Mouse (Mus musculus) embryonic facial prominence, embryonic 10.5 days (tissue): ENCODE results near the gene Tanc2. TPM values are rescaled to one million over a fixed set of nuclear protein-coding genes. Genes with fewer than 3 reads are reported as not detected.

Experiments
- DNase-seq: peaks from one replicate; pipeline ENCODE4 v3.0.0-alpha.2; 2017; ENCODE audit warnings: low spot score
- H3K27ac ChIP-seq: fragments of 300-500 bp; sonication (generic); replicated peaks from 2 replicates; pipeline ENCODE4 v1.5.1; 2016; ENCODE audit warnings: mild to moderate bottlenecking
- H3K27me3 ChIP-seq: fragments of 300-500 bp; sonication (generic); replicated peaks from 2 replicates; pipeline ENCODE4 v1.6.1; 2016; ENCODE audit warnings: low read depth, mild to moderate bottlenecking; ENCODE audit not compliant: poor library complexity, severe bottlenecking
- H3K36me3 ChIP-seq: fragments of 300-500 bp; sonication (generic); replicated peaks from 2 replicates; pipeline ENCODE4 v1.6.1; 2016; ENCODE audit warnings: mild to moderate bottlenecking, moderate library complexity
- H3K4me1 ChIP-seq: fragments of 300-500 bp; sonication (generic); 2 replicates; pipeline ENCODE4 v1.6.1; 2016
- H3K4me3 ChIP-seq: fragments of 300-500 bp; sonication (generic); 2 replicates; pipeline ENCODE4 v1.5.1; 2016; ENCODE audit warnings: mild to moderate bottlenecking, moderate library complexity
- H3K9me3 ChIP-seq: fragments of 300-500 bp; sonication (generic); 2 replicates; pipeline ENCODE4 v1.6.1; 2016; ENCODE audit warnings: mild to moderate bottlenecking
- WGBS: fragments of 180-500 bp; shearing (Covaris S2); methylation state at CpG from one replicate; pipeline ENCODE4 v1.1.7; 2016; 5-methylcytosine and 5-hydroxymethylcytosine counted together
- polyA plus RNA-seq: library from polyadenylated mRNA; unstranded; fragments of >200 nt; fragmentation: Nextera tagmentation; extraction: Ambion mirVana; gene quantifications from 2 replicates; pipeline ENCODE4 v1.2.1, GENCODE M21; 2016

Gene Tanc2
- polyA plus RNA-seq, 1 experiment from 2014 or later: 10.0 TPM

DNA sequence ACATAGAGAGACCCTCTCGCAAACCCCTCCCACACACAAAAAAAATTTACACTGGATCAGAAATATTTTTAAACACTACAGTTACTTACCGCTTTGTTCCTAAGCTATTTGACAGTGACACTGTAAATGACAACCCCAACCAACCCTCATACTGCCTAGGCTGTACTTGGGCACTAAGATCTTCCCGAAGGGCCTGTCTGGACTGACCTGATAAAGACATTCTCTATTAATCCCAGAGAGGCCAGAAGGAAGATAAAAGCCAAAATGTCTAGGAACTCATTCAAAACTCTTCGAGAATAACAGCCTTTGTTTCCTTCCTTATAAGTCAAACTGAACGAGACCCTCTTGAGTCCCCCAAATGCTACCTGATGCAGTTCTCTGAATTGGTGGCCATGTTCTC, 331.5 kb downstream of the Tanc2 start:
- H3K4me3 ChIP-seq: no peak overlapping the region
- no peaks in the 10 kb centered on the region for H3K4me1 ChIP-seq
- DNase-seq: no peak
- WGBS: 92% methylated on average over 5 of the region's 5 CpGs
- H3K36me3 ChIP-seq: peaks cover 50% of the 10 kb centered on the region
- no peaks in the 10 kb centered on the region for H3K27me3 ChIP-seq
- H3K9me3 ChIP-seq: no peaks in the 10 kb centered on the region
- H3K27ac ChIP-seq: no peak overlapping the region

DNA sequence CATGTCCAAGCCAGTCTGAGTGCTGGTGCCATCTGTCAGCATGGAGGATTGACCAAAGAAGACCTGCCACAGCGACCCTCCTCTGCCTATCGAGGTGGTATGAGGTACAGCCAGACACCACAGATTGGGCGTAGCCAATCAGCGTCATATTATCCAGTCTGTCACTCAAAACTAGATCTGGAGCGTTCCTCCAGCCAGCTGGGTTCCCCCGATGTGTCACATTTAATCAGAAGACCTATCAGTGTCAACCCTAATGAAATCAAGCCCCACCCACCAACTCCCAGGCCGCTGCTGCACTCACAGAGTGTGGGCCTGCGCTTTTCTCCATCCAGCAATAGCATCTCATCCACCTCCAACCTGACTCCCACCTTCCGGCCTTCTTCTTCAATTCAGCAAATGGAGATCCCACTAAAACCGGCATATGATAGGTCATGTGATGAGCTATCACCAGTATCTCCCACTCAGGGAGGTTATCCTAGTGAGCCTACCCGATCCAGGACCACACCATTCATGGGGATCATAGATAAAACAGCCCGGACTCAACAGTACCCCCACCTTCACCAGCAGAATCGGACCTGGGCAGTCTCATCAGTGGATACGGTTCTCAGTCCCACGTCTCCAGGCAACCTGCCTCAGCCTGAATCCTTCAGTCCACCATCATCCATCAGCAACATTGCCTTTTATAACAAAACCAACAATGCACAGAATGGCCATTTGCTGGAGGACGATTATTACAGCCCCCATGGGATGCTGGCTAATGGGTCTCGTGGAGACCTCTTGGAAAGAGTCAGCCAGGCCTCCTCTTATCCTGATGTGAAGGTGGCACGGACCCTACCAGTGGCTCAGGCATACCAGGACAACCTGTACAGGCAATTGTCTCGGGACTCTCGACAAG, 333.2 kb downstream of the Tanc2 start:
- no peak overlapping the region for H3K4me3 ChIP-seq
- peaks cover 41% of the 10 kb centered on the region for H3K36me3 ChIP-seq
- 90% methylated on average over 20 of the region's 20 CpGs for WGBS
- DNase-seq: no peak
- no peak overlapping the region for H3K27ac ChIP-seq
- no peaks in the 10 kb centered on the region for H3K9me3 ChIP-seq
- peaks cover 6% of the 10 kb centered on the region for H3K4me1 ChIP-seq
- 0 out of 2 replicates have a peak, but pooled peaks cover 4% of the 10 kb centered on the region for H3K27me3 ChIP-seq

DNA sequence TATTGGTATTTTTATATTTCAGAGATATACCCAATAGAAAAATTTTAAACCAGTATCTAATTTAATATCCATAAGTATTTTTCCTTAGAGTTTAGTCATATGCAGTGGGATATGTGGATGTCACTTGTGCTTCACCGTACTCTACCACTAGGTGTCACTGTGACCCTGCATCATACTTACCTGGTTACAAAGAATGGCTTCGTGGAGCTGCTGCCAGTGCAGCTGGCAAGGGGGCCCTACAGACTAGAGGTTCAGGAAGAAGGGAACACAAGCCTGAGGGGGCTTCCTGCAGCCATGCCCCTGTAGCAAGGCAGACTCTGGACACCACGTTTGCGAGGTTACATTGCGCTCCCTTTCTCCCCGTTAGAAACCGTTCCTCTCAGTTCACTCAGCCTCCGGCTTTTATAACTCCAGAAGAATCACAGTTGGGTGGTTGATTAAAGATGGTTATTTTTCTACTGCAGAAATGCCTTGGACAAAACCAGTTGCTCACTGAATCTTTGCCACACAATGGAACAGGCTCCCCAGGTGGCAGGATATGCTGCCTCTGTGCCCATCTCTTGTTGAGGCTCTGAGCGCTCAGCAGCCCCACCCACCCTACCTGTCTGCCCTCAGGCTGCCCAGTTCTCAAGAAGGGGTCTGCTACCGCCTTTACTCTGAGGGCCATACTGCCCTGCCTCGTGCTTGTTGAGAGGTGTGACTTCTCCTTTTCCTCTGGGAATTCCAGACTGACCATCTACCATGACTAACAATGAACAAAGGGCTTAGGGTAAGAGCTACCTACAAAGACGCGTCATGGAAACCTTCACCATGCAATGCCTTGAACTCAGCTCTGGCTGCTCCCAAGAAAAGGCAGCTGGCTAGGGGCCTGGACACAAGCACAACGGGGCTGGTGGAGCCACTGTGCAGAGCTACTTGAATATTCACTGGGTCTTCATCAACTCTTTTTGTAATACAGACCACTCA, 337.6 kb downstream of the Tanc2 start:
- 54% methylated on average over 14 of the region's 14 CpGs for WGBS
- H3K27ac ChIP-seq: no peak overlapping the region
- peaks cover 6% of the 10 kb centered on the region for H3K4me1 ChIP-seq
- H3K27me3 ChIP-seq: 0 out of 2 replicates have a peak, but pooled peaks cover 4% of the 10 kb centered on the region
- peaks cover 12% of the 10 kb centered on the region for H3K36me3 ChIP-seq
- no peaks in the 10 kb centered on the region for H3K9me3 ChIP-seq
- DNase-seq: peak; percentile 76
- H3K4me3 ChIP-seq: no peak overlapping the region

DNA sequence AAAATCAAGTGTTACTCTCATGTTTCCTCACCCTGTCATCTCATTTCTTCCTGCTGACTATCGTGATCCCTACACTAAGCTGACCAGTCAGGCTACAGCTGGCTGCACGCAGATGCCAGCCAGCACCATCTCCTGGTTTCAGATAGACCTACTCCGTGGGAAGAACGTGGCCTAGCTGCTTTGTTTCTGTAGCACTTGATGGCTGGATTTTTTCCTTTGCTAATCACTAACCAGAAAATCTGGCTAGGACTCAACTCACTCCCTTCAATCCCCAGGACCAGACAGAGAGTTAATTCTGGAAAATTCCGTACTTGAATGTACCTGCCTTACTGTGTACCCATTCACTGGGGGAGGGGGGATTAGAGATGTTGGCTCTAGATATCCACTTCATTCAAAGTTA, 338.4 kb downstream of the Tanc2 start:
- WGBS: 72% methylated on average over 5 of the region's 5 CpGs

DNA sequence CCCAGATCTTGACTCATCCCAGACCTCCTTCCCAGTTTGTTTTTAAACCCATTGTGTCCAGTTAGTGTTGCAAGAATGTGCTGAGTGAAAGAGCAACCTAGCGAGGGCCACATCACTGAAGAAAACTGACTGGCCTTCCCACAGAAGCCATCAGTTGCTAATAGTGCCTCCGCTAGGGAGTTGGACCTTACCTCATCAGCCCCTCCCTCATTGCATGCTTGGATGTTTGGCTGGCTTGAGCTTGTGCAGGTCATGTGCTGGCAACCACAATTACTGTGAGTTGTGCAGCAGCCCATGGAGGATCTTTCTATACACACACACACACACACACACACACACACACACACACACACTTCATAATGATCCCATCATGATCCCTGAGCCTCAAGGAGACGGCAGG, 341.6 kb downstream of the Tanc2 start:
- 85% methylated on average over 3 of the region's 3 CpGs for WGBS
- no peak for DNase-seq

More for the DNA sequence above, 338.4 kb downstream of the Tanc2 start:
- peak; percentile 2 for DNase-seq
- peaks cover 6% of the 10 kb centered on the region for H3K4me1 ChIP-seq
- no peaks in the 10 kb centered on the region for H3K9me3 ChIP-seq
- 0 out of 2 replicates have a peak, but pooled peaks cover 4% of the 10 kb centered on the region for H3K27me3 ChIP-seq
- peaks cover 4% of the 10 kb centered on the region for H3K36me3 ChIP-seq
- no peak overlapping the region for H3K4me3 ChIP-seq
- no peak overlapping the region for H3K27ac ChIP-seq

DNA sequence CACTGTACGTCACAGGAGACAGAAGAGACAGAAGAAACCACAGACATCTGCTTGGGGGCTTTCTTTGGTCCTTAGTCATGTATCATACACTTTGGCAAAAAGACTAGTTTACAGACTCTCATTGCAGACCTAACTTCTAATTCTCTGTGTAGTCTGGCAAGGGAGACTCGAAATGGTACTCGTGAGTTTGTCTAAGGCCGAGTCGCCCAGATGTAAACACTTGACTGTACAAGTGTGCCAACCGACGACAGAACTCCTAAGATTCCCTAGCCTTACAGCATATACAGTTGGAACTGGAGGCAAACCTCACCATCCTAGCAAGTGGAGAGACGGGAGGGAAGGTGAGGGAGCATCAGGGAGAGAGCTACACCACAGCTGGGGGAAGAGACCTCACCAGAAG, 344.0 kb downstream of the Tanc2 start:
- Histone ChIP-seq H3K36me3 (no peaks in the 10 kb centered on the region), H3K4me3 (no peak overlapping the region), H3K9me3 (no peaks in the 10 kb centered on the region), H3K4me1 (peaks cover 15% of the 10 kb centered on the region), H3K27ac (no peak overlapping the region), H3K27me3 (0 out of 2 replicates have a peak, but pooled peaks cover 6% of the 10 kb centered on the region)
- DNase-seq: no peak
- 86% methylated on average over 8 of the region's 8 CpGs for WGBS

More for the DNA sequence above, 341.6 kb downstream of the Tanc2 start:
- Histone ChIP-seq H3K4me1 (peaks cover 19% of the 10 kb centered on the region), H3K9me3 (no peaks in the 10 kb centered on the region), H3K27ac (no peak overlapping the region), H3K27me3 (0 out of 2 replicates have a peak, but pooled peaks cover 4% of the 10 kb centered on the region), H3K4me3 (no peak overlapping the region), H3K36me3 (no peaks in the 10 kb centered on the region)

- H3K4me3 ChIP-seq: no peak overlapping the region
- H3K27ac ChIP-seq: peak overlapping the region; percentile 26
- H3K36me3 ChIP-seq: no peaks in the 10 kb centered on the region
- no peak for DNase-seq
- 77% methylated on average over 5 of the region's 5 CpGs for WGBS
- peaks cover 17% of the 10 kb centered on the region for H3K4me1 ChIP-seq
- no peaks in the 10 kb centered on the region for H3K9me3 ChIP-seq
- 0 out of 2 replicates have a peak, but pooled peaks cover 7% of the 10 kb centered on the region for H3K27me3 ChIP-seq
Observed at GRCm38 (mm10) chr11:105934303-105934711, 344.5 kb downstream of the Tanc2 start.

DNA sequence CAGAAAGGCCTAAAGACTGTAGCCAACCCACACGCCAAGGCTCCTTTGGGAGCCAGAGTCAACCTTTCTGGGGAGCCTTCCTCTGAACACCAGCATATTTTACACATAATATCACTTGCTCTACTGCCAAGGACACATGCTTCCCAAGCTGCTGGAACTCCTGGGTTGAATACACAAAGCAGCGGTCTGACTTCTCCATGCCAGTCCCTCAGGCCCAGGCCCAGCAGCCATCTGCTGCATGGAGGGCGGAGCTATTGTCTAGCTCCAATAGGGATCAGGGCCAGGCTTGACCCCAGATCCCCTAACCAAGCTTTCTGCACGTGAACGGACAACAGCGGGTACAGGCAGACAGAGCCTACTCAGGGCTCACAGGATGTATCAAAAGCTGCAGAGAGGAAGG, 345.0 kb downstream of the Tanc2 start:
- Histone ChIP-seq H3K4me3 (no peak overlapping the region), H3K4me1 (peaks cover 18% of the 10 kb centered on the region), H3K36me3 (no peaks in the 10 kb centered on the region), H3K27ac (peak overlapping the region; percentile 26), H3K27me3 (peaks cover 11% of the 10 kb centered on the region; the same call in 1 of the 2 replicates), H3K9me3 (no peaks in the 10 kb centered on the region)
- WGBS: 49% methylated on average over 6 of the region's 6 CpGs
- peak; percentile 41 for DNase-seq

DNA sequence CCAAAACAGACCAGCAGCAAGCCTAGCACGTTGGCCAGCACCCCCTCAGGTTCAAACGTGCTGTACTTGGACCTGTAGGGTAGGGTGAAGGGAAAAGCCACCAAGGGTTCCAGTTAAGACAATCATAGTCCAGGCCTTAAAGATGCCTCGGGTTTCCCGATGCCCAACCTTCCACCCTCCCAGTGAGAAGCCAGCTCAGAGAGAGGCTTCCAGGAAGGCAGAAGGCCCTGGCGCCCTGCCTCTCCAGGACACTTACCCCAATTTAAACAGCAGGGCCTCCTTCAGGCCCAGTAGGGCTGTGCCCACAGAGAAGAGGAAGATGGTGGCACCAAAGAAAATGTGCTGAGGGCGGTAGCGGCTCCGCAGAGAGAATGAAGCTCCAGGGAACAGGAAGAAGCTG, 345.7 kb downstream of the Tanc2 start:
- no peaks in the 10 kb centered on the region for H3K9me3 ChIP-seq
- H3K4me1 ChIP-seq: peaks cover 21% of the 10 kb centered on the region
- 90% methylated on average over 8 of the region's 8 CpGs for WGBS
- no peaks in the 10 kb centered on the region for H3K36me3 ChIP-seq
- no peak overlapping the region for H3K4me3 ChIP-seq
- DNase-seq: no peak
- H3K27ac ChIP-seq: peak overlapping the region; percentile 26; the same call in 1 of the 2 replicates
- H3K27me3 ChIP-seq: peaks cover 18% of the 10 kb centered on the region; the same call in 1 of the 2 replicates

DNA sequence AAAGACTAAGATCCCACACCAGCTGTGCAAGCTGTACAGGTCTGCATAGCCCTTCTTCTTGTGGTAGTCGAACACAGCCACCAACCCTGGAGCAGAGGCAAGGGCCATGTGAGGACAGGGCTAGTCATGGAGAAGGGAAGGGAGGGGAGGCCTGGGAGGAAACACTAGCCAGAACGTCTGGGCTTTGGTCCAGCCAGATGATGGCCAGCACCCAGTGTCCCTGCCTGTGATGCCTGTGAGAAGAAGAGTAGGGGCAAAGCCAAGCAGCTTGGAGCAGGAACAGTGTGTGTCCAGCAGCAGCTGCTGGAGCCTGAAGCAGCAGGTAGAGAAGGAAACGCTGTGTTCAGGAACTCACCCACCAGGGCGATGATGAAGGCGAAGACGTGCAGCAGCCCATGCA, 346.4 kb downstream of the Tanc2 start:
- Histone ChIP-seq H3K27me3 (peaks cover 25% of the 10 kb centered on the region), H3K4me1 (peaks cover 23% of the 10 kb centered on the region), H3K36me3 (no peaks in the 10 kb centered on the region), H3K9me3 (no peaks in the 10 kb centered on the region), H3K4me3 (no peak overlapping the region), H3K27ac (no peak overlapping the region)
- 90% methylated on average over 6 of the region's 6 CpGs for WGBS
- no peak for DNase-seq

GRCm38 (mm10) chr11:105936974-105937373, 347.2 kb downstream of the Tanc2 start:
- 91% methylated on average over 3 of the region's 3 CpGs for WGBS
- H3K4me3 ChIP-seq: no peak overlapping the region
- DNase-seq: no peak
- no peaks in the 10 kb centered on the region for H3K9me3 ChIP-seq
- peaks cover 33% of the 10 kb centered on the region for H3K27me3 ChIP-seq
- H3K36me3 ChIP-seq: no peaks in the 10 kb centered on the region
- H3K4me1 ChIP-seq: peaks cover 31% of the 10 kb centered on the region
- no peak overlapping the region for H3K27ac ChIP-seq

- Histone ChIP-seq H3K9me3 (no peaks in the 10 kb centered on the region), H3K27me3 (peaks cover 51% of the 10 kb centered on the region), H3K4me1 (peaks cover 46% of the 10 kb centered on the region), H3K4me3 (no peak overlapping the region), H3K36me3 (no peaks in the 10 kb centered on the region), H3K27ac (0 out of 2 replicates have a peak overlapping the region, but pooled peaks have one; percentile 5)
- DNase-seq: no peak
- 72% methylated on average over 9 of the region's 9 CpGs for WGBS
Observed at GRCm38 (mm10) chr11:105938771-105939170, 349.0 kb downstream of the Tanc2 start.
